Mouse (Mus musculus) embryo, embryonic 11.5 days (tissue): ENCODE measurements at regions not wholly inside any gene's neighbourhood (a gene's known extent, or its start where the extent isn't known, plus 50 kb on each side); places are given as distances from the start of the nearest gene placed in this dataset.

Experiments
- DNase-seq: peaks from one replicate; pipeline ENCODE4 v3.0.0-alpha.2; 2012; ENCODE audit warnings: low read depth, low spot score

DNA sequence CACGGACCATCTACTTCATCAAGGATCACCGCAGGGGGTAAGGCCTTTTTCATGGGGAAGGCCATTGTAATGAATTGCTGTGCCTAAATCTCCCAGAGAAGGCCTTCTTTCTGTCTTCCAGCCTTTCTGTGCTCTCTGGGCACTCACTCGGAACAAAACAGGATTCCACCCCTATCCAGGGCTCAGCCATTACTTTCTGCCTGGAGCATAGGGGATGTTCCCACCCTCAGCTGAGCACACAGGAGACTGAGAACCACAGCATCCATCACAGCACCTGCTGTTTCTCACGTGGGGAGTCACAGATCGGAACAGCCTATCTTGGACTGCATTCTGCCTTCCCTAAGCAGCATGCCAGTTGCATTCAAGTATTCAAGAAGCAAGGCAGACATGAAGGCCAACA, 4071.8 kb upstream of the Gm7489 start:
- no peak for DNase-seq

DNA sequence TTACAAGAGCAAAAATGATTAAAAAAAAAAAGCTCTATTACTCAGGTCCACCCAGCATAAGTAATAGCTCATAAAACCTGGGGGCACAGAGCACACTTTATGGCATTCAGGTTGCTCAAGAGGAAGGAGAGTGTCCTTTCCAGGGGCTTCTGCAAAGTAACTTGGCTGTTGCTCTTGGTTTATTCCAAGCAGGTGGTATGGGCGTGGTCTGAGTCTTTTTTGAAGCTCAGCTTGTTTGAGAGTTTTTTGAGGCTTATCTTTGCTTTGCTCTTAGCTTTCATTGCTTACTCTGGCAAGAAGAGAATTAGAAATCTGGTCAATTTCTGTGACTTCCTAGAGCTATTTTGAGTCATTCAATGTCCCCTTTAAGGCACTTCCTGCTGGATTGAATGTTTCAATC, 4024.4 kb upstream of the Gm7489 start:
- DNase-seq = no peak

DNA sequence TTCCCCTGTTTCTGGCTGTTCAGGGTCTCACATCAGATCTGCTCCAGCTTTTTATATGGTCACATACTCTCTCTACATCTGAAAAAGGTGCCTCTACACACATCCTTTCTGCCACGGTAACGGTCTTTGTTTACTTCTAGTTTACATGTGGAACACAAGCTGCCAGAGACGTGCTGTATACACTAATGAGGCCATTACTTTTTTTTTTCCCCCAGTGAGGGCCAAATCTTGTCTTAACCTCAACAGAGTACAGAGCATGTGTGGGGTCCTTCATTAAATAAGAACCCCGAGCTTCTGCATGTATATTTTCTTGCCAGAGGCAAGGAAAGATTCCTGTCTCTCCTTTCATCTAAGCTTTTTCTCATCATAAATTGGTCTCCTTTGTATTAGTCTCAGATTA, 4010.2 kb upstream of the Gm7489 start:
- DNase-seq = peak; percentile 3

DNA sequence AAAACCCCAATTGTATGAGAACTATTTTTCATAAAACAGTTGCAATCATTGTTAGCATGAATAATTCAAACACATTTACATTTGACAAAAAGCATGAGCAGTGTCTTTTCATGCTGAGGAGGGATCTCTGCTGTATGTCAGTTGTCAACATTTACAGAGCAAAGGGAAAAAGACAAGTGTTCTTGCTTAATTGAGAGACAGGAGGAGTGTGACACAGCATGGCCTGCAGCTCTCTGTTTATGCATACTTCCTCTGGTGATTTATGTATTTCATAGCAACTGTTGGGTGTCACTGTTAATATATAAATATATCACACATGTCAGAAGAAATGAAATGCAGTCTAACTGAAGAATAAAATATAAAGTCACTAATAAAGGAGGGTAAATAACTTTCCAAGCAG, 3998.8 kb upstream of the Gm7489 start:
- DNase-seq = no peak

DNA sequence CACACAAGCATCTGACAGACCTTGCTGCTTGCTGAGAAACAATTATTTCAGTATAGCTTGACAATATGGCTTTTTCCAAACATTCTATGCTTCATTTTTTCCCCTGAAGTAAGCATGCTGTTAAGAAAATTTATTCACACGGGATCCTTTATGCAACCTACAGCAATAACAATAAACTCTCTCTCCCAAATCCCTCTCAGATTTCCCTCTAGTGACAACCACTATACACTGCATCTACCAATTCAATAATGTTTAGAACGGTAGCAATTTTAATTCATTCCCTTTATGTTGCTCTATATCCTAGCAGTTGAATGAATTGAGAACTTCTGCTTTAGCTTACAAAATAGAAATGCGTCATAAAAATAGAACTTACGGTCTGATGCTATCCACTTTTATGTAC, 3988.7 kb upstream of the Gm7489 start:
- no peak for DNase-seq

DNA sequence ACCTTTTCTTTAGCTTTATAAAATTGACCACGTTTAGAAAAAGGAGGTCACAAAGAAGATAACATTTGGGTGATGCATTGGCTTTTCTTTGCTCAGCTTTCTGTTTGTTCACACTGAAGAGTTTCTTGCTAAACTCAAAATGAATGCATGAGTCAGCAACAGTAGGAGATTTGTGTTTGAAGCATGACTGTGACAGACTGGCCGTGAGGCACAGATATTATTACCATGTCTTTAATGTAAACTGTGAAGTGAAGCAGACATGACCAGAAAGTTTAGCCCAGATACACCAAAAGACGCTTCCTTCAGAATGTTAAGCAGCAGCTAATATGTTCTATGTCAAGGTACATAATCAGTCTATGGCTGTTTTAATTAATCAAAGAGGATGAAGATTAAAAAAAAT, 3985.9 kb upstream of the Gm7489 start:
- no peak for DNase-seq

DNA sequence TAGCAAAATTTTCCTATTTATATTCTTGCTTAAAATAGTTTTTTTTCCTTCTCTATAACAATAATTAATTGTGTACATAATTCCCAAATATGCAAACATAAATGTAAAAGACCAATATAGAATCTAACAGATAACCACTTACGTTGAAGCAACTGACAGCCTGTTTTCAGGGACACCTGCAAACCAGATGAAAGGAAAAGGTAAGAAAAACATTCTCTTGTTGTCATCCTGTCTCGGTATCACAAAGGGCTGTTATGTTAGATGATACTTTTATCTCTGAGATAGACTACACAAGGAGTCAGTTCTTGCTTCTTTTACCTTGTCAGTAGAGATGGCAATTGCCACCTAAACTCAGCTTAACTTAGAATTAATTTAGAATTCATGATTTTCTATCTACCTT, 3984.9 kb upstream of the Gm7489 start:
- DNase-seq = no peak
